Mouse (Mus musculus): ENCODE measurements at regions not wholly inside any gene's neighbourhood (a gene's known extent, or its start where the extent isn't known, plus 50 kb on each side); places are given as distances from the start of the nearest gene placed in this dataset.

- TF ChIP-seq POLR2A (IDR thresholded peaks at IDR 0.05; ENCODE audit: insufficient read depth, low read depth, low read length): no peak
- no peak for TF ChIP-seq CTCF (IDR thresholded peaks at IDR 0.05)
These were observed 153.4 kb upstream of the Gpc6 start for GRCm38 (mm10) chr14:116771671-116772070.

Measured in heart, adult 2 months (tissue).